Mouse (Mus musculus) kidney, adult 2 months (tissue): ENCODE data around the gene Bmpr2. TPM values are rescaled to one million over a fixed set of nuclear protein-coding genes. Genes with fewer than 3 reads are reported as not detected.

Experiments
- DNase-seq: peaks from one replicate; pipeline ENCODE4 v3.0.0; 2021
- H3K27ac ChIP-seq: fragments of 200-500 bp; 2 replicates; pipeline ENCODE4 v1.5.1; 2012; ENCODE audit warnings: low read depth, low read length, control low read depth, inconsistent platforms; ENCODE audit not compliant: insufficient read depth
- H3K27me3 ChIP-seq: fragments of 200-500 bp; replicated peaks from 2 replicates; pipeline ENCODE4 v1.6.1; 2012; ENCODE audit warnings: mild to moderate bottlenecking, moderate library complexity, low read length, inconsistent platforms; ENCODE audit not compliant: control insufficient read depth, insufficient read depth
- H3K36me3 ChIP-seq: fragments of 200-500 bp; 2 replicates; pipeline ENCODE4 v1.6.1; 2012; ENCODE audit warnings: mild to moderate bottlenecking, moderate library complexity, low read length, inconsistent platforms; ENCODE audit not compliant: control insufficient read depth, insufficient read depth
- H3K4me1 ChIP-seq: fragments of 200-500 bp; 2 replicates; pipeline ENCODE4 v1.6.1; 2011; ENCODE audit warnings: low read length; ENCODE audit not compliant: control insufficient read depth, insufficient read depth
- H3K4me3 ChIP-seq: fragments of 200-500 bp; 2 replicates; pipeline ENCODE4 v1.5.1; 2011; ENCODE audit warnings: mild to moderate bottlenecking, low read depth, low read length, control low read depth; ENCODE audit not compliant: insufficient read depth
- CTCF ChIP-seq: fragments of 200-500 bp; conservative IDR thresholded peaks from 2 replicates; pipeline ENCODE4 v1.5.1; 2011; ENCODE audit warnings: low read depth, mild to moderate bottlenecking, control low read depth, low read length, moderate library complexity, mixed read lengths; ENCODE audit not compliant: insufficient read depth, insufficient read length
- POLR2A ChIP-seq: fragments of 200-500 bp; IDR thresholded peaks from one replicate; pipeline ENCODE4 v1.6.1; 2011; ENCODE audit warnings: low read depth, low read length, control low read depth
- WGBS: fragments of 180-500 bp; shearing (Covaris S2); methylation state at CpG from one replicate; pipeline ENCODE4 v1.1.7; 2018; 5-methylcytosine and 5-hydroxymethylcytosine counted together
- polyA plus RNA-seq: library from polyadenylated mRNA; depleted of rRNA; stranded (reverse); fragments of >200 nt; gene quantifications from 2 replicates; pipeline ENCODE4 v1.2.3, GENCODE M21; 2012

Bmpr2 gene
- polyA plus RNA-seq, 1 experiment = 8.1 TPM

- 59% methylated on average over 6 of the region's 6 CpGs for WGBS
- no peak for DNase-seq
- Histone ChIP-seq H3K27me3 (no peaks in the 10 kb centered on the region), H3K4me1 (peaks cover 4% of the 10 kb centered on the region), H3K27ac (no peak overlapping the region; the same call in 1 of the 2 replicates), H3K4me3 (no peak overlapping the region), H3K36me3 (no peaks in the 10 kb centered on the region)
- TF ChIP-seq POLR2A (no peak), CTCF (no peak)
Observed at GRCm38 (mm10) chr1:59830194-59830593, 67.0 kb downstream of the Bmpr2 start.

GRCm38 (mm10) chr1:59833723-59834122 lies 70.5 kb downstream of the Bmpr2 start:
- H3K27me3 ChIP-seq = no peaks in the 10 kb centered on the region
- H3K36me3 ChIP-seq = no peaks in the 10 kb centered on the region
- 6% methylated on average over 2 of the region's 2 CpGs for WGBS
- 0 out of 2 replicates have a peak overlapping the region, but pooled peaks have one; percentile 60 for H3K27ac ChIP-seq
- TF ChIP-seq CTCF (no peak), POLR2A (no peak)
- no peak overlapping the region for H3K4me3 ChIP-seq
- DNase-seq = peak; percentile 45
- H3K4me1 ChIP-seq = peaks cover 4% of the 10 kb centered on the region

- TF ChIP-seq POLR2A (no peak), CTCF (no peak)
- Histone ChIP-seq H3K4me3 (no peak overlapping the region), H3K27ac (no peak overlapping the region), H3K27me3 (no peaks in the 10 kb centered on the region), H3K4me1 (no peaks in the 10 kb centered on the region), H3K36me3 (peaks cover 3% of the 10 kb centered on the region; the same call in 1 of the 2 replicates)
- WGBS = 88% methylated on average over 8 of the region's 8 CpGs
- no peak for DNase-seq
Observed at GRCm38 (mm10) chr1:59848327-59848726, 85.1 kb downstream of the Bmpr2 start.

- Histone ChIP-seq H3K27me3 (no peaks in the 10 kb centered on the region), H3K4me1 (no peaks in the 10 kb centered on the region), H3K27ac (no peak overlapping the region), H3K36me3 (peaks cover 3% of the 10 kb centered on the region; the same call in 1 of the 2 replicates), H3K4me3 (no peak overlapping the region)
- 97% methylated on average over 1 of the region's 1 CpGs for WGBS
- TF ChIP-seq CTCF (no peak), POLR2A (no peak)
- no peak for DNase-seq
Observed at GRCm38 (mm10) chr1:59859046-59859445, 95.8 kb downstream of the Bmpr2 start.

GRCm38 (mm10) chr1:59862144-59862543 lies 98.9 kb downstream of the Bmpr2 start:
- no peak overlapping the region for H3K4me3 ChIP-seq
- peaks cover 5% of the 10 kb centered on the region for H3K36me3 ChIP-seq
- WGBS = 75% methylated on average over 1 of the region's 1 CpGs
- H3K27ac ChIP-seq = no peak overlapping the region
- H3K4me1 ChIP-seq = no peaks in the 10 kb centered on the region
- TF ChIP-seq POLR2A (no peak), CTCF (no peak)
- no peak for DNase-seq
- no peaks in the 10 kb centered on the region for H3K27me3 ChIP-seq

- no peak for DNase-seq
- no peaks in the 10 kb centered on the region for H3K27me3 ChIP-seq
Observed at GRCm38 (mm10) chr1:59868041-59868440, 104.8 kb downstream of the Bmpr2 start.

GRCm38 (mm10) chr1:59874023-59874422 lies 110.8 kb downstream of the Bmpr2 start:
- no peak overlapping the region for H3K27ac ChIP-seq
- 88% methylated on average over 3 of the region's 3 CpGs for WGBS
- H3K4me1 ChIP-seq = no peaks in the 10 kb centered on the region
- no peak for DNase-seq
- H3K4me3 ChIP-seq = no peak overlapping the region
- peaks cover 1% of the 10 kb centered on the region; the same call in 1 of the 2 replicates for H3K36me3 ChIP-seq
- TF ChIP-seq POLR2A = no peak
- TF ChIP-seq CTCF = no peak
- no peaks in the 10 kb centered on the region for H3K27me3 ChIP-seq

More at GRCm38 (mm10) chr1:59868041-59868440, 104.8 kb downstream of the Bmpr2 start:
- WGBS = 95% methylated on average over 5 of the region's 5 CpGs
- H3K36me3 ChIP-seq = peaks cover 7% of the 10 kb centered on the region
- no peaks in the 10 kb centered on the region for H3K4me1 ChIP-seq
- H3K27ac ChIP-seq = no peak overlapping the region
- TF ChIP-seq CTCF (no peak), POLR2A (no peak)
- no peak overlapping the region for H3K4me3 ChIP-seq

GRCm38 (mm10) chr1:59878098-59878497 lies 114.9 kb downstream of the Bmpr2 start:
- Histone ChIP-seq H3K36me3 (no peaks in the 10 kb centered on the region), H3K27ac (no peak overlapping the region), H3K27me3 (no peaks in the 10 kb centered on the region), H3K4me3 (no peak overlapping the region), H3K4me1 (no peaks in the 10 kb centered on the region)
- TF ChIP-seq POLR2A (no peak), CTCF (no peak)
- DNase-seq = no peak
- WGBS = 91% methylated on average over 7 of the region's 7 CpGs
